Comparison of ENCODE assay signal across 23 mouse cellular contexts in the genomic region with DNA sequence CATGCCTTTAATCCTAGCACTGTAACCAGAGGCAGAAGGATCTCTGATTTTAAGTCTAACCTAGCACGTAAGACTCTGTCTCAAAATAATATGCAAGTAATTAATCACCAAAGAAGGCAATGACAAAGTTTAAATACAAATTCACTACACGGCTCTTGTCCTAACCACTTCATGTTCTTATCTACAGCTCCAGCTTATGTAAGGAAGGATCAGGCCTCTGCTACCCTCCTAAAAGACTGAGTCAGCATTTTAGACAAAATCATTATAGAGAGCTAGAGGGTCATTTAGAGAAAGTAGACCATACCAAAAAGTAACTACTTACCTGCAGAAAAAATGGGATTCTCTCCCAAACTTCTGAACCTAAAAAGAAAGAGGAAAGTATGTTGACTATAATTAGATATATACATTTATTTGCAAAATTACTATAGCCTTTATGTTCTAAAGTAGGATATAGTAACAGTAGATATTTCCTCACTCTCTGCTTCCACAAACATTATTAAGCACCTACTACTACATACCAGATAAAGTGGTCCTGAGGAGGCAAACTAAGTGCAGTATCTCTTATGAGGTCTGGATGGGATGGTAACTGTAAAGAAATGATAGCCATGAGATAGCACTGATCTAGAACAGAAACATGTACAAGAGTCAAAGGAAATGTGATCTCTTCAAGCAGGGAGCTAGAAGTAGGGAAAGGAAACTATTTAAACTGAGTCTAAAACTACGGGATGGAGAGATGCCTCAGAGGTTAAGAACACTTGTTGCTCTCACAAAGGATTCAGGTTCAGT. TPM values are rescaled to one million over a fixed set of nuclear protein-coding genes. Genes with fewer than 3 reads are reported as not detected.
A peak's percentile ranks its signal among the peaks of the same experiment; 100 is the strongest.
DNase-seq lines count a peak whose midpoint lies in the region; ATAC-seq and TF ChIP-seq lines count a peak whose summit lies in the region.
"Had no signal": no experiment of that assay in that cellular context is flagged by ENCODE, and none has a peak within 500 bp of the region (broad histone marks: within the 10 kb centered on the region; RNA-seq: fewer than 3 reads in every experiment).

No protein-coding gene starts in this region.

- peak overlapping the region; percentile 32 for H3K4me2 ChIP-seq in liver, embryonic 13.5 days
- H3K4me2 ChIP-seq: heart, embryonic 15.5 days; midbrain, embryonic 11.5 days; neural tube, embryonic 12.5 days had no signal

- peak overlapping the region; percentile 8; the same call in 1 of the 2 replicates for H3K27ac ChIP-seq in MEL (ENCODE audit: control insufficient read depth, low read depth, low read length)
- peak overlapping the region; percentile 82 for H3K27ac ChIP-seq in liver, embryonic 13.5 days
- no peak overlapping the region for H3K27ac ChIP-seq in kidney, adult 2 months (ENCODE audit: insufficient read depth, low read depth, low read length)
- H3K27ac ChIP-seq: heart, embryonic 10.5 days; heart, embryonic 15.5 days; neural tube, embryonic 12.5 days had no signal

- no peaks in the 10 kb centered on the region for H3K9me3 ChIP-seq in MEL (replicated peaks; ENCODE audit: insufficient read depth, low read length)
- H3K9me3 ChIP-seq in liver, embryonic 13.5 days (replicated peaks): no peaks in the 10 kb centered on the region
- H3K9me3 ChIP-seq: heart, embryonic 10.5 days; heart, embryonic 15.5 days; neural tube, embryonic 12.5 days had no signal

- TF ChIP-seq POLR2A in MEL (IDR thresholded peaks at IDR 0.05; ENCODE audit: control insufficient read depth in 1 of 2, insufficient read depth in 1 of 2, low read depth in 1 of 2, low read length in 2 of 2, poor library complexity in 1 of 2): no peak
- TF ChIP-seq POLR2A in kidney, adult 2 months (IDR thresholded peaks at IDR 0.05; ENCODE audit: low read depth, low read length): no peak

- H3K36me3 ChIP-seq in MEL (ENCODE audit: control insufficient read depth in 1 of 2, insufficient read depth in 2 of 2, low read length in 2 of 2): peaks cover 0 to 22% of the 10 kb centered on the region in 2 experiments; a peak in 2 of 4 replicates
- H3K36me3 ChIP-seq in liver, embryonic 13.5 days: peaks cover 16% of the 10 kb centered on the region; the same call in 1 of the 2 replicates
- peaks cover 2% of the 10 kb centered on the region; the same call in 1 of the 2 replicates for H3K36me3 ChIP-seq in kidney, adult 2 months (ENCODE audit: control insufficient read depth, insufficient read depth, low read length)
- H3K36me3 ChIP-seq: heart, embryonic 15.5 days had no signal

- DNase-seq in MEL (ENCODE audit: low read depth, low spot score): peak; percentile 63
- DNase-seq in liver, embryonic 13.5 days: no peak
- no peak for DNase-seq in right cerebral cortex, postnatal 14 days
- DNase-seq in right cerebral cortex, adult 18-20 months: no peak
- DNase-seq in kidney, adult 2 months: no peak
- no peak for DNase-seq in lung, adult 18-20 months
- DNase-seq: adrenal gland, postnatal 36 days; B cell, adult 2 months; gastrocnemius, postnatal 25 days; kidney, adult 9 months; kidney, postnatal 14 days; lung, postnatal 14 days had no signal

- WGBS in liver, embryonic 13.5 days (ENCODE audit: insufficient replicate concordance): 25% methylated on average over 3 of the region's 3 CpGs
- WGBS in kidney, adult 2 months: 79% methylated on average over 3 of the region's 3 CpGs

- H3K27me3 ChIP-seq in MEL (ENCODE audit: control insufficient read depth in 1 of 2, insufficient read depth in 2 of 2, low read length in 2 of 2): no peaks in the 10 kb centered on the region
- no peaks in the 10 kb centered on the region for H3K27me3 ChIP-seq in liver, embryonic 13.5 days
- no peaks in the 10 kb centered on the region for H3K27me3 ChIP-seq in kidney, adult 2 months (replicated peaks; ENCODE audit: control insufficient read depth, insufficient read depth, low read length)
- H3K27me3 ChIP-seq: heart, embryonic 15.5 days; neural tube, embryonic 12.5 days had no signal

- no peak overlapping the region for H3K9ac ChIP-seq in MEL (ENCODE audit: control insufficient read depth, low read depth, low read length, poor library complexity, severe bottlenecking)
- H3K9ac ChIP-seq in liver, embryonic 13.5 days: 0 out of 2 replicates have a peak overlapping the region, but pooled peaks have one; percentile 5
- H3K9ac ChIP-seq: heart, embryonic 15.5 days; neural tube, embryonic 12.5 days had no signal

- H3K79me2 ChIP-seq in MEL (ENCODE audit: control insufficient read depth, insufficient read depth, low read length, poor library complexity): no peaks in the 10 kb centered on the region

- TF ChIP-seq EP300 in MEL (IDR thresholded peaks at IDR 0.05; ENCODE audit: low read depth in 1 of 2, low read length in 2 of 2): peak; percentile 82 to 88

- H3K4me1 ChIP-seq in MEL (ENCODE audit: control insufficient read depth in 1 of 2, insufficient read depth in 2 of 2, low read length in 2 of 2): peaks cover 12 to 16% of the 10 kb centered on the region in 2 experiments; a peak in 3 of 4 replicates
- peaks cover 58% of the 10 kb centered on the region for H3K4me1 ChIP-seq in liver, embryonic 13.5 days (replicated peaks)
- H3K4me1 ChIP-seq in kidney, adult 2 months (ENCODE audit: control insufficient read depth, insufficient read depth, low read length): no peaks in the 10 kb centered on the region
- H3K4me1 ChIP-seq: heart, embryonic 10.5 days; heart, embryonic 15.5 days; neural tube, embryonic 12.5 days had no signal

- TF ChIP-seq CTCF in MEL (IDR thresholded peaks at IDR 0.05 in 2 of 3, conservative IDR thresholded peaks at IDR 0.05 in 1 of 3; ENCODE audit: control insufficient read depth in 1 of 3, insufficient read depth in 1 of 3, low read depth in 2 of 3, low read length in 3 of 3, poor library complexity in 1 of 3, severe bottlenecking in 1 of 3): no peak
- TF ChIP-seq CTCF in kidney, adult 2 months (conservative IDR thresholded peaks at IDR 0.05; ENCODE audit: insufficient read depth, insufficient read length, low read depth, low read length): no peak

- no peak for TF ChIP-seq RAD21 in MEL (IDR thresholded peaks at IDR 0.05; ENCODE audit: low read depth, low read length)

- ATAC-seq in common myeloid progenitor, adult 5-6 weeks (replicated peaks; ENCODE audit: low read depth, poor library complexity, severe bottlenecking): peak; percentile 45; the same call in 1 of the 2 replicates
- peak; percentile 90 for ATAC-seq in liver, embryonic 13.5 days (ENCODE audit: low read depth)
- ATAC-seq in megakaryocyte progenitor cell, adult 5-6 weeks (replicated peaks; ENCODE audit: poor library complexity): peak; percentile 78
- ATAC-seq: forebrain, embryonic 14.5 days; intestine, embryonic 16.5 days had no signal

- H3K4me3 ChIP-seq in MEL (ENCODE audit: control insufficient read depth in 1 of 2, insufficient read depth in 1 of 2, low read depth in 2 of 2, low read length in 2 of 2): no peak overlapping the region
- H3K4me3 ChIP-seq in liver, embryonic 13.5 days (replicated peaks): no peak overlapping the region
- no peak overlapping the region for H3K4me3 ChIP-seq in kidney, adult 2 months (ENCODE audit: insufficient read depth, low read depth, low read length)
- H3K4me3 ChIP-seq: heart, embryonic 10.5 days; heart, embryonic 15.5 days; myocyte; neural tube, embryonic 12.5 days had no signal

TF ChIP-seq in MEL, 35 proteins besides CTCF, POLR2A, EP300 and RAD21 (continues in another document):
- TF ChIP-seq ETS1 (IDR thresholded peaks at IDR 0.05; ENCODE audit: low read depth, low read length) (peak; percentile 52), TCF12 (IDR thresholded peaks at IDR 0.05; ENCODE audit: low read depth, low read length) (peak; percentile 91), MYC (IDR thresholded peaks at IDR 0.05; ENCODE audit: low read depth, low read length) (peak; percentile 41; the same call in 1 of the 2 replicates), TAL1 (IDR thresholded peaks at IDR 0.05; ENCODE audit: low read length) (peak; percentile 56)

RNA-seq across cellular contexts. Expression of gene Coa4, which starts 34.3 kb away (rescaled TPM):
- 6.1 and 8.1 TPM in 2 replicates for total RNA-seq in MEL (2012; rRNA removed)
- polyA plus RNA-seq in MEL (2012; ENCODE audit: insufficient read depth in 1 of 2, insufficient read length in 2 of 2, low read depth in 1 of 2, low replicate concordance in 2 of 2, missing spikeins in 1 of 2): 10 to 100 TPM in 1 of 2 experiments, not detected in 1; 13.8 TPM
- 11.0 and 22.6 TPM in 2 replicates for total RNA-seq in common myeloid progenitor, adult 5-6 weeks (2017)
- polyA plus RNA-seq in liver, embryonic 13.5 days (2015; fragmentation: Nextera tagmentation; extraction: Ambion mirVana): 14.0 and 14.3 TPM in 2 replicates
- total RNA-seq in megakaryocyte progenitor cell, adult 5-6 weeks (2015): 10.7 and 21.3 TPM in 2 replicates
- 11.6 and 13.0 TPM in 2 replicates for total RNA-seq in megakaryocyte progenitor cell, adult 5-6 weeks (2017)
- polyA plus RNA-seq in kidney, adult 2 months (2012; rRNA removed): 12.6 and 16.1 TPM in 2 replicates

RNA-seq across cellular contexts. Expression of gene Rab6a, which starts 36.1 kb away (rescaled TPM):
- total RNA-seq in MEL (2012; rRNA removed): 43.2 and 45.1 TPM in 2 replicates
- polyA plus RNA-seq in MEL (2012; ENCODE audit: insufficient read depth in 1 of 2, insufficient read length in 2 of 2, low read depth in 1 of 2, low replicate concordance in 2 of 2, missing spikeins in 1 of 2): 10 to 100 TPM; 58.4 to 92.8 TPM
- total RNA-seq in common myeloid progenitor, adult 5-6 weeks (2017): 53.2 and 58.1 TPM in 2 replicates
- polyA plus RNA-seq in liver, embryonic 13.5 days (2015; fragmentation: Nextera tagmentation; extraction: Ambion mirVana): 40.2 and 46.7 TPM in 2 replicates
- 74.1 and 84.7 TPM in 2 replicates for total RNA-seq in megakaryocyte progenitor cell, adult 5-6 weeks (2015)
- 61.0 and 61.8 TPM in 2 replicates for total RNA-seq in megakaryocyte progenitor cell, adult 5-6 weeks (2017)
- polyA plus RNA-seq in kidney, adult 2 months (2012; rRNA removed): 21.1 and 21.4 TPM in 2 replicates

RNA-seq across cellular contexts. Expression of gene Mrpl48, which starts 37.0 kb away (rescaled TPM):
- total RNA-seq in MEL (2012; rRNA removed): 39.5 and 45.5 TPM in 2 replicates
- 10 to 100 TPM in 1 of 2 experiments, not detected in 1; 67.3 TPM for polyA plus RNA-seq in MEL (2012; ENCODE audit: insufficient read depth in 1 of 2, insufficient read length in 2 of 2, low read depth in 1 of 2, low replicate concordance in 2 of 2, missing spikeins in 1 of 2)
- 70.3 and 84.2 TPM in 2 replicates for total RNA-seq in common myeloid progenitor, adult 5-6 weeks (2017)
- polyA plus RNA-seq in liver, embryonic 13.5 days (2015; fragmentation: Nextera tagmentation; extraction: Ambion mirVana): 57.0 and 59.8 TPM in 2 replicates
- total RNA-seq in megakaryocyte progenitor cell, adult 5-6 weeks (2015): 60.1 and 76.3 TPM in 2 replicates
- total RNA-seq in megakaryocyte progenitor cell, adult 5-6 weeks (2017): 91.0 and 99.4 TPM in 2 replicates
- polyA plus RNA-seq in kidney, adult 2 months (2012; rRNA removed): 21.0 and 27.5 TPM in 2 replicates

RNA-seq across cellular contexts. Expression of gene Dnajb13, which starts 56.4 kb away (rescaled TPM):
- total RNA-seq in MEL (2012; rRNA removed): 2.0 and 2.2 TPM in 2 replicates
- polyA plus RNA-seq in MEL (2012; ENCODE audit: insufficient read depth in 1 of 2, insufficient read length in 2 of 2, low read depth in 1 of 2, low replicate concordance in 2 of 2, missing spikeins in 1 of 2): 1 to 10 TPM in 1 of 2 experiments, not detected in 1; 3.6 TPM
- 0.37 TPM in 1 of 2 replicates, not detected in the other for total RNA-seq in common myeloid progenitor, adult 5-6 weeks (2017)
- 2.5 TPM in 2 replicates for polyA plus RNA-seq in liver, embryonic 13.5 days (2015; fragmentation: Nextera tagmentation; extraction: Ambion mirVana)
- total RNA-seq in megakaryocyte progenitor cell, adult 5-6 weeks (2015): not detected in 2 replicates
- 0.17 TPM in 1 of 2 replicates, not detected in the other for total RNA-seq in megakaryocyte progenitor cell, adult 5-6 weeks (2017)
- 0.36 and 0.58 TPM in 2 replicates for polyA plus RNA-seq in kidney, adult 2 months (2012; rRNA removed)
- total RNA-seq: gastrocnemius, adult 18-20 months; gastrocnemius, postnatal 25 days; heart, postnatal 25 days had no signal
